Mouse (Mus musculus) CD4-positive helper T cell, adult 2 months (primary cell): ENCODE measurements at regions not wholly inside any gene's neighbourhood (a gene's known extent, or its start where the extent isn't known, plus 50 kb on each side); places are given as distances from the start of the nearest gene placed in this dataset.

ENCODE experiments used
- DNase-seq: peaks from one replicate; pipeline ENCODE4 v3.0.0-alpha.2; 2012; ENCODE audit warnings: low read depth, missing footprints, low spot score

DNA sequence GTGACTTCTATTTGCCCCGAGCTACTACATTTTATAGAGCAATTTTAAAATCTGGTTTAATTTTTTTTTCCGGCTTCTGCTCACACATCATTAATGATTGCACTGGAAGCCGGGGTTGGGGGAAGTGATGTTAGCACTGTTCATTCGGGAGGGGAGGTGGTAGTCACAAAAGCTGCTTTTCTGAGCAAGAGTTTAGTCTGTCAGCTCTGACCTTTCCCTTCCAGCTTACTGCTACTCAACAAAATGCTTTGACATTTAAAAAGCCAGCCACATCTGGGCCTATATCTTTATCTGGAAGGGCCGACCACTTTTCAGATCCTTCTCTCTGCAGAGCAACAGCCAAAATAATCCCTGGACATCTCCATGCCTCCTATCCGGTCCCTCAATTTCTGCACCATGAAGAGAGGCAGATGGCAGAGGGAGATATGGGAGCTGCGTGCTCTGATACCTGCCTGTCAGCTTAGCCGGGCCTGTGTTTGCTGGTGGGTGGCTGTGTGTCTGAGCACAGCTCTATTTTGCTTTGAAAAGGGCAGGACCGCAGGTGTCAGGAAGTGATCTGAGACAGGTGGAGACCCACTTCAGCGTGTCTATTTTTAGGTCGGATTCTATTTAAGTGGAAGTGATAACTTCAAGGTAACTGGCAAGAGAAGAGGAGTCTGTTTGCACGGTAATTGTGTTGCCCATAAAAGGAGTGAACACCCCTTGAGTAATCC, 63.1 kb downstream of the Kcnf1 start:
- peak; percentile 34 for DNase-seq

GRCm38 (mm10) chr12:17112781-17113464, 63.8 kb downstream of the Kcnf1 start:
- DNase-seq = no peak

DNA sequence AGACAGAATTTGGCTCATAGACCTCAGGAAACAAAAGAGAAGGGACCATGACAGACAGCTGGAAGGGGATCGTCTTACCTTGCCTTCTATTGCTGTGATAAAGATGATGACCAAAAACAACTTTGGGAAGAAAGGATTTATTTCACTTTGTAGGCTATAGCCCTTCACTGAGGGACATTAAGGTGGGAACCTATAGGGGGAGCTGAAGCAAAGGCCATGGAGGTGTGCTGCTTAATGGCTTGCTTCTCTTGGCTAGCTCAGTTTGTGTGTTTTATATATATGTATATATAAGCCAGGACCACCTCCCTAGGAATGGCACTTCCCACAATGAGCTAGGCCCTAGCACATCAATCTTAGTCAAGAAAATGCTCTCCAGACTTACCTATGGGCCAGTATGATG, 70.5 kb downstream of the Kcnf1 start:
- DNase-seq = no peak

- no peak for DNase-seq
Measured at GRCm38 (mm10) chr12:17105057-17105712, 71.5 kb downstream of the Kcnf1 start.

DNA sequence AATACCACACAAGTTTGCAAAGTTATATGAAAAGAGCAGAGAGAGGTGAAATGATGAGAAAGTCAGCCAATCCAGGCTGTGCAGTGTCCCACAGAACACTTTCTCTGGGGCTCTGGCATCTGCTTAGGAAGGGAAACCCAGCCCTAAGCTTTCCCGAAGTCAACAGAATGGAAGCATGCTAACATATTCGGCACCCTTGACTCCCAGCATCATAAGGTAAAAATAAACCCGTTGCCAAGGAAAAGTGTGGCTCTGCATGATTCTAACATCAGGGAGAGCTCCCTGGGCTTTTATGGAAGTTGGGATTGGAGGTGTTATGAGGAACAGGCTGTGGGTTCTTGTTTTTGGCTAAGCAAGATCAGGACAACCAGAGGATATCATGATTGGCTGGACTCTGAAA, 74.8 kb downstream of the Kcnf1 start:
- no peak for DNase-seq

DNA sequence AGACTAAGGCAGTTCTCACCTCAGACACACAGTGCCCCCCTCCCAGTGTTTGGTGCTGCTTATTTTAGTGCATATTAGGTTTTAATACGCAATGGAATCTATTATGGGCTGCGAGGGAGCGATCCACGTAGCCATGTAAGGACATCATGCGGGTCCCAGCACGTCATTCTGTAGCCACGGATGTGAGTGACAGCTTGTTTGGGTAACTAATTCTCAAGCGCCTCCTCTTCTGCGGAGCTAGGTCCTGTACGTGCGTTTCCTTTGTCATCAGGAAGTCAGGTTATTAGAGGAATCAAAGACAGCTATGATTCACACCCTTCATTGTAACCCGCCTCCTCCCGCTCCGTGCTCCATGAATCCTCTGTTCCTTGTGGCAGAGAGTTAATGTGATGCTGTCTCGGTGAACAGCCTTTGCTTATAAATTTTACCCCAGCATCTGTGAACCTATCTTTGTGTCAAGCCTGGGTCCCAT, 78.9 kb downstream of the Kcnf1 start:
- DNase-seq = no peak

DNA sequence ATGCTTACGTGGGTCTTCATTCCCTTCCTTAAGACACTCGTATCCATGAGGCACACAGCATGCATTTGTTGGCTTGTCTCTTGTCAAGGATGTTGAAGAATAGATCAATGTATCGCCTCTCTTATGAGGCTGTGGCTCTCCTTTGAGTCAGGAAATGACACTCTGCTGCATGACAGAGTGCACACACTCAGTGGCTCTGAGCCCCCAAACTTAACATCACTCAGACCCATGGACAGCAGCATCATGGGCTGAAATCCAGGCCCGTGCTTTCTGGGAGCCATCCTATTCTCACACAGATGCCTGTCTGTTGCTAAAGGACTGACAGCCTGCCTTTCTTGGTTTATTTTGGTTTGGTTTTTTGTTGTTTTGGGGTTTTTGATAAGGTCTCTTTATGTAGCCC, 81.9 kb downstream of the Kcnf1 start:
- DNase-seq = no peak

DNA sequence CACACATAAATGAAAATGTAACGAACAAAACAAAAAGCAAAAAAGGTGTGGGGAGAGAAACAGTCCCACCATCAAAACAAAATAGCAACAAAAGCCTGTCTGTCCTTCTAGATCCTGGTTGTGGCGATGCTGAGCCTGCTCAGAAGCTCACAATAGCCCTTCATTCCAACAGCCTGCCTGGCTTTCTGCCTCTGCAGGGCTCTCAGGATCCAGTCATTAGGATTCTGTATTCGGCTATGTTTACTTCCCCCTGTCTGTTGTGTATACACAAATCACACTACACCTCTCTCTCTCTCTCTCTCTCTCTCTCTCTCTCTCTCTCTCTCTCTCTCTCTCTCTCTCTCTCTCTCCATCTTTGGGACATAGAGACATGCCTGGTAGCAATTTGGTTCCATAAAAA, 82.2 kb upstream of the 2410004P03Rik start:
- no peak for DNase-seq

GRCm38 (mm10) chr12:17091058-17091457, 79.5 kb upstream of the 2410004P03Rik start:
- DNase-seq = no peak

GRCm38 (mm10) chr12:17089710-17090339, 78.3 kb upstream of the 2410004P03Rik start:
- DNase-seq = no peak

DNA sequence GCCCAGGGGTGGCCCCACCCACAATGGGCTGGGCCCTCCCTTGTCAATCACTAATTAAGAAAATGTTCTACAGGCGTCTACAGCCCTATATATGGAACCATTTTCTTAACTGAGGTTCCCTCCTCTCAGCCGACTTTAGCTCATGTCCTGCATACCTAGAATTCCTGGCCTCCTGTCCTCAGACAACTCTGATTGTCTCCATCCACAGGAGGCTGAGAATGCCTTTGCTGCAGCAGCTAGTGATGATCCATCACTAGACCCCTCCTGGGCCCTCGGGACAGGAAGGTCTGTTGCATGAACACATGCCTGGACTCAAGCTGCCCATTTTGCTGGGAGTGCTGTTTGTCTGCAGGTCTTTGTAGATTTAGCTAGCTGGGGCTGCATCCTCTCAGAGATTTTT, 75.9 kb upstream of the 2410004P03Rik start:
- no peak for DNase-seq

GRCm38 (mm10) chr12:17085209-17085574, 73.7 kb upstream of the 2410004P03Rik start:
- DNase-seq = no peak

DNA sequence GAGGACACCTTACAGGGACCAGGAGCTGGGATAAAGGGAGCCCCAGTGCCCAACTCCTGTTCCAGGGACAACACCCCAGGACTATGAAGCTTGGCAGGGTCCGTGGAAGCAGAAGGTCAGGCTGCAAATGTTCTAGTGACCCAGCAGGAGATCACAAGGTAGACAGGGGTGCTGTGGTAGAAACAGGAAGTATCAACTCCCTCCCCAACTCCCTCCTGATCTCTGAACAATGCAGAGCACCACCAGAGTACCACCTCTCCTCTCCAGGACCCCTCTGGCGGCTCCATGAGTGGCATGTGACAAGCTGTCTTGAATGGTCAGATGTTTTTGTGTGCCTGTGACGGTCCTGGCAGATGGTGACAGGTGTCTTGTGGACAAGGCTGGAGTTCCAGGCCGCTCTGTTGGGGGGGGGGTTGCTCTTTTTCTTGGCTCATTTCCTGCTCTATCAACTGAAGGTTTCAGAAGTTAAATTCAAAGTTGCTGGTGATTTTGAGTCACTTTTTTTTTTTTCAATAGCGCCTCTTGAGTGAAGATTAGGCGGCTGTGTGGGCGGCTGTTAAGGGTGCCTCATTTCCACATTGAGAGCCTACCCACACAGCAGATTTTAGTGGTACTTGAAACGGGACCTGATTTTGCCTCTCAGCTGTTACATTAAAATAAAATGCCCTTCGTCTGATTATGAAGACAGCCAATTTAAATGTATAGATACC, 73.1 kb upstream of the 2410004P03Rik start:
- DNase-seq = peak; percentile 61

GRCm38 (mm10) chr12:17071691-17072454, 60.3 kb upstream of the 2410004P03Rik start:
- no peak for DNase-seq

DNA sequence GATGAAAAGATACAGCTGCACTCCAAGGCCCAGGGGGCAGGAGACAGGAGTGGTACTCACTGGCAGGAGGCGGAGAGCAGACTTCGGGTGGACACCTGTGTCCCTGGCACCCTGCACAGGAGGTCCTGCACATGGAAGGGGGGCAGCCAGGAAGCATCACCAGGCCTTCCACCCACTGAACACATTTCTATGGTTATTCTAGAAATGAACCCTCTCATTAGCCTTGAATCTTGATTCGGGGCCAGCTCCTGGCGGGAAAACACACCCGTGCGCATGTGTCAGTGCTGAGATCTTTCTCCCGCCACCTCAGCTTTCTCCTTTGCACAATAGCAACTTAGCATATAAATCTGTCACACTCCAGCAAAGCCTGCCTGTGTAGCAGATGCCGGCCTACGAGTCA, 58.3 kb upstream of the 2410004P03Rik start:
- no peak for DNase-seq

DNA sequence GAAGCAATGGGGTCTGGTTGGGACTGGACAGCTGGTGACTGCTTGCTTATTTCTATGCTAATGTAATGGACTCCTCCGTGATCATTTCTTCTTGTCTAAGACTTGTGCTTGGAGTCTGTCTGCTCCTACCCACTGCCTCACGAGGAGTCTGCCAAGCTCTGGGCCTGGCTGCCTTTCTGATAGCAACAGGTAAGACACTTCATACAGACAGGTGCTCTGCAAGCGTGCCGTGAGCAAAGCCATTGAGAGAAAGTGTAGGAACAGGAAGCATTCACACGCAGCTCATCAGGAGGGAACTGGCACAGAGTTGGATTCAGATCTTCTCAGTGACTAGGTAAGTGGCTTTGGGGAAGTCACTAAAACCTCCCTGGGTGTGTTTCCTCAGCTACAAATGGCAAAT, 57.6 kb upstream of the 2410004P03Rik start:
- no peak for DNase-seq

GRCm38 (mm10) chr12:17063920-17064319, 52.4 kb upstream of the 2410004P03Rik start:
- DNase-seq = no peak
